Mouse (Mus musculus) G1E (cell line): ENCODE results near the gene Scn3a.

Experiments
- GATA1 ChIP-seq: IDR thresholded peaks from 2 replicates; pipeline ENCODE4 v1.6.1; 2012; ENCODE audit warnings: borderline replicate concordance, low read length, inconsistent platforms, mixed read lengths
- POLR2AphosphoS5 ChIP-seq: IDR thresholded peaks from 2 replicates; pipeline ENCODE4 v1.6.1; 2012; ENCODE audit warnings: low read depth, low read length, inconsistent platforms; ENCODE audit not compliant: insufficient replicate concordance

DNA sequence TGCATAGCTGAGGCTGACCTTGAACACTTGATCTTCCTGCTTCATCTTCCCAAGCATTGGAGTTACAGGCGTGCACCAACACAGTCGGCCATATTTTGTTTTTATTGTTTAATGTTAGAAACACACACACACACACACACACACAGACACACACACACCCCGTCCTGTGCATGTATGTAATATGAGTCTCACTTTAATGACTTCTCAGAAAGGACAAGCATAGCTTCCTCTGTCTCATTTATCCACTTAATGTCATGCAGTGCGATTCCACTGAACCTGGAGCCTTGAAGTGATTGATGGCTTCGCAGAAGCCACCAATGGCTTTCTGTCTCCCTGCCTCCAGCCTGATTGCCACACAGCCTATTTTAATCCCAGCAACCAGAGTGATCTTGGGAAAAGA, 15.2 kb downstream of the Scn3a start:
- TF ChIP-seq GATA1 (no peak), POLR2AphosphoS5 (no peak)
